Mouse (Mus musculus): Measurements from ENCODE around the gene Ttc7b. TPM values are rescaled to one million over a fixed set of nuclear protein-coding genes. Genes with fewer than 3 reads are reported as not detected.

Ttc7b gene
- polyA plus RNA-seq, 1 experiment from 2014 or later: 2.2 TPM

GRCm38 (mm10) chr12:100421538-100421937, 99.1 kb downstream of the Ttc7b start:
- ATAC-seq: no peak
- no peak overlapping the region for H3K4me2 ChIP-seq (ENCODE audit: low read depth, low read length)
- no peak overlapping the region for H3K9ac ChIP-seq (replicated peaks)
- H3K9me3 ChIP-seq (ENCODE audit: low read length): no peaks in the 10 kb centered on the region
- H3K4me1 ChIP-seq (ENCODE audit: insufficient read depth): peaks cover 4% of the 10 kb centered on the region; the same call in 1 of the 2 replicates
- H3K27ac ChIP-seq (ENCODE audit: low read depth): no peak overlapping the region
- no peaks in the 10 kb centered on the region for H3K36me3 ChIP-seq (replicated peaks; ENCODE audit: insufficient read depth, low read length)
- H3K27me3 ChIP-seq (ENCODE audit: insufficient read depth, low read length): no peaks in the 10 kb centered on the region
- peak; percentile 26 for DNase-seq
- 63% methylated on average over 6 of the region's 6 CpGs for WGBS (ENCODE audit: insufficient replicate concordance)
- TF ChIP-seq EP300 (IDR thresholded peaks at IDR 0.05; ENCODE audit: low read depth): no peak
- peak; percentile 67 for TF ChIP-seq CTCF (IDR thresholded peaks at IDR 0.05; ENCODE audit: low read depth)
- H3K4me3 ChIP-seq (ENCODE audit: low read depth, low read length): no peak overlapping the region

GRCm38 (mm10) chr12:100420903-100421302, 99.7 kb downstream of the Ttc7b start:
- H3K27me3 ChIP-seq (ENCODE audit: insufficient read depth, low read length): no peaks in the 10 kb centered on the region
- no peak overlapping the region for H3K9ac ChIP-seq (replicated peaks)
- no peaks in the 10 kb centered on the region for H3K9me3 ChIP-seq (ENCODE audit: low read length)
- H3K4me3 ChIP-seq (ENCODE audit: low read depth, low read length): no peak overlapping the region
- no peak overlapping the region for H3K4me2 ChIP-seq (ENCODE audit: low read depth, low read length)
- 69% methylated on average over 6 of the region's 6 CpGs for WGBS (ENCODE audit: insufficient replicate concordance)
- DNase-seq: no peak
- H3K4me1 ChIP-seq (ENCODE audit: insufficient read depth): 0 out of 2 replicates have a peak, but pooled peaks cover 4% of the 10 kb centered on the region
- peak; percentile 9; the same call in 1 of the 2 replicates for ATAC-seq
- no peak for TF ChIP-seq EP300 (IDR thresholded peaks at IDR 0.05; ENCODE audit: low read depth)
- TF ChIP-seq CTCF (IDR thresholded peaks at IDR 0.05; ENCODE audit: low read depth): no peak
- H3K27ac ChIP-seq (ENCODE audit: low read depth): no peak overlapping the region
- no peaks in the 10 kb centered on the region for H3K36me3 ChIP-seq (replicated peaks; ENCODE audit: insufficient read depth, low read length)

GRCm38 (mm10) chr12:100419946-100420874, 100.4 kb downstream of the Ttc7b start:
- no peaks in the 10 kb centered on the region for H3K36me3 ChIP-seq (replicated peaks; ENCODE audit: insufficient read depth, low read length)
- TF ChIP-seq CTCF (IDR thresholded peaks at IDR 0.05; ENCODE audit: low read depth): no peak
- TF ChIP-seq EP300 (IDR thresholded peaks at IDR 0.05; ENCODE audit: low read depth): no peak
- H3K27ac ChIP-seq (ENCODE audit: low read depth): no peak overlapping the region
- no peak overlapping the region for H3K4me2 ChIP-seq (ENCODE audit: low read depth, low read length)
- WGBS (ENCODE audit: insufficient replicate concordance): 66% methylated on average over 9 of the region's 9 CpGs
- H3K9me3 ChIP-seq (ENCODE audit: low read length): no peaks in the 10 kb centered on the region
- no peak for DNase-seq
- H3K4me3 ChIP-seq (ENCODE audit: low read depth, low read length): no peak overlapping the region
- H3K9ac ChIP-seq (replicated peaks): no peak overlapping the region
- ATAC-seq: no peak
- 0 out of 2 replicates have a peak, but pooled peaks cover 4% of the 10 kb centered on the region for H3K4me1 ChIP-seq (ENCODE audit: insufficient read depth)
- no peaks in the 10 kb centered on the region for H3K27me3 ChIP-seq (ENCODE audit: insufficient read depth, low read length)

GRCm38 (mm10) chr12:100415802-100416201, 104.8 kb downstream of the Ttc7b start:
- TF ChIP-seq EP300 (IDR thresholded peaks at IDR 0.05; ENCODE audit: low read depth) (no peak), CTCF (IDR thresholded peaks at IDR 0.05; ENCODE audit: low read depth) (no peak)
- Histone ChIP-seq H3K4me3 (ENCODE audit: low read depth, low read length) (no peak overlapping the region), H3K27me3 (ENCODE audit: insufficient read depth, low read length) (no peaks in the 10 kb centered on the region), H3K27ac (ENCODE audit: low read depth) (no peak overlapping the region), H3K4me1 (ENCODE audit: insufficient read depth) (no peaks in the 10 kb centered on the region), H3K9ac (replicated peaks) (no peak overlapping the region), H3K9me3 (ENCODE audit: low read length) (no peaks in the 10 kb centered on the region), H3K4me2 (ENCODE audit: low read depth, low read length) (no peak overlapping the region), H3K36me3 (replicated peaks; ENCODE audit: insufficient read depth, low read length) (peaks cover 10% of the 10 kb centered on the region)
- no peak for DNase-seq
- no peak for ATAC-seq
- WGBS (ENCODE audit: insufficient replicate concordance): 75% methylated on average over 6 of the region's 6 CpGs

- no peak overlapping the region for H3K4me3 ChIP-seq (ENCODE audit: low read depth, low read length)
- WGBS (ENCODE audit: insufficient replicate concordance): 81% methylated on average over 14 of the region's 14 CpGs
- H3K4me2 ChIP-seq (ENCODE audit: low read depth, low read length): no peak overlapping the region
- peaks cover 10% of the 10 kb centered on the region for H3K36me3 ChIP-seq (replicated peaks; ENCODE audit: insufficient read depth, low read length)
- ATAC-seq: no peak
- H3K27ac ChIP-seq (ENCODE audit: low read depth): no peak overlapping the region
- H3K9ac ChIP-seq (replicated peaks): no peak overlapping the region
- DNase-seq: no peak
- TF ChIP-seq CTCF (IDR thresholded peaks at IDR 0.05; ENCODE audit: low read depth): no peak
- no peak for TF ChIP-seq EP300 (IDR thresholded peaks at IDR 0.05; ENCODE audit: low read depth)
- no peaks in the 10 kb centered on the region for H3K9me3 ChIP-seq (ENCODE audit: low read length)
- no peaks in the 10 kb centered on the region for H3K27me3 ChIP-seq (ENCODE audit: insufficient read depth, low read length)
- no peaks in the 10 kb centered on the region for H3K4me1 ChIP-seq (ENCODE audit: insufficient read depth)
Measured at GRCm38 (mm10) chr12:100414717-100415398, 105.8 kb downstream of the Ttc7b start.

- TF ChIP-seq CTCF (IDR thresholded peaks at IDR 0.05; ENCODE audit: low read depth) (no peak), EP300 (IDR thresholded peaks at IDR 0.05; ENCODE audit: low read depth) (no peak)
- Histone ChIP-seq H3K27me3 (ENCODE audit: insufficient read depth, low read length) (no peaks in the 10 kb centered on the region), H3K36me3 (replicated peaks; ENCODE audit: insufficient read depth, low read length) (no peaks in the 10 kb centered on the region), H3K4me2 (ENCODE audit: low read depth, low read length) (no peak overlapping the region), H3K4me3 (ENCODE audit: low read depth, low read length) (no peak overlapping the region), H3K4me1 (ENCODE audit: insufficient read depth) (no peaks in the 10 kb centered on the region), H3K9me3 (ENCODE audit: low read length) (no peaks in the 10 kb centered on the region), H3K9ac (replicated peaks) (no peak overlapping the region), H3K27ac (ENCODE audit: low read depth) (no peak overlapping the region)
- ATAC-seq (no peak), DNase-seq (no peak)
- WGBS (ENCODE audit: insufficient replicate concordance): 62% methylated on average over 11 of the region's 11 CpGs
Measured at GRCm38 (mm10) chr12:100408714-100409113, 111.9 kb downstream of the Ttc7b start.

All from liver, postnatal 0 days (tissue).